Mouse (Mus musculus): Measurements from ENCODE around the gene Fkbp3. TPM values are rescaled to one million over a fixed set of nuclear protein-coding genes. Genes with fewer than 3 reads are reported as not detected.
"Not testable (repeated sequence)": the region's sequence is repeated elsewhere in the genome, so short reads cannot be mapped to it uniquely, and the experiment has no call there.

The Fkbp3 gene
- total RNA-seq (2021), result 107 and 111 TPM in 2 replicates
- long read RNA-seq, experiment 1, transcript Fkbp3-201 (7 exons, 1,022 nt), result major isoform, 191 of 200 reads
- long read RNA-seq, experiment 1, partial matches to known transcripts, result 6 of 200 reads
- long read RNA-seq, experiment 1, other reads (novel, unspliced or antisense), result 2 of 200 reads
- long read RNA-seq, experiment 2, transcript Fkbp3-201 (7 exons, 1,022 nt), result major isoform, 152 of 168 reads
- long read RNA-seq, experiment 2, partial matches to known transcripts, result 12 of 168 reads
- long read RNA-seq, experiment 2, other reads (novel, unspliced or antisense), result 3 of 168 reads

DNA sequence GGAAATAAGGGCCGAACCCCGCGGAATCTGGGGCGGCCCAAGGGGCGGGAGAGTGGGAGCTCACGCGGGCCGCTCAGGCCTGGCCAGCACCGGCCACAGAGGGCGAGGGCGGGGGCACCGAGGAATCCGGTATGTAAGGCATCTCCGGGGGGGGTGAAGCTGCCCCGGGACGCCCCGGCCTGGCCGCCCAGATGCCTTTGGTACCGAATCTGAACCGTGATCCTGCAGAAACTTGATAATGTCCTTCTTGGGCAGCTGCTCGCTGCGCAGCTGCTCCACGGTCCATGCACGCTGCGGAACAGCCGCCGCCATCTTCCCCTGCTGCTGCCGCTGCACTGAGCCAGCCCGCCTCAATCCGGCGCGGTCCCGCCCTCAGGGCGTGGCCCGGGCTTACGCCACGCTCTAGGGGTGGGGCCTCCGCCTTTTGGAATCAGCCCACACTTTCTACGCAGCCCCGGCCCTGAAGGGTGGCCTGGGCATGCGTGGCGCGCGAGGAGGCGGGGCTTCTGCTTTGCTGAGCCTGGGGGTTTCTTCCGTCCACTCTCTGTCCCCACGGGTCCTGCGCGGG lies at the start of gene Fkbp3:
Gene Fkbp3, minus strand, starts transcription at position 397 of the 568 bp plus-strand sequence.
- DNase-seq, result peak; percentile 99

DNA sequence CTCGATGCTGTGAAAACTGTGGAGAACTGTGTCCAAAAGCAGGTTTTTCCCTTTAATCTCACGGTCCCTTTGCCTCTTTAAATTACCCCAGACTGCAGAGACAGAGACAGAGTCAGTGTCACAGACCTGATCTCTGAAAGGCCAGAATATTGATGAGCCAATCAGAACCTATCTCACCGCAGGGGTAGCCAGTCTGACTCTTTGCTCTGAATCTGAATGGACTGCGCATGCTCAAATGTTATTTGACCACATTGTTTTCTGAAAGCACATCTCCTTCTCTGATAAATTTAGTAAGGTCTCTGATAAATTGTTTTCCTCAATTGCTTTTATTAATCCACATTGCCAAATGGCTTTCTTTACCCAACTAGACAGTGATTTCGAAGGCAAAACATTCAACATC lies 45.6 kb upstream of the Fkbp3 start:
- DNase-seq, result no peak

DNA sequence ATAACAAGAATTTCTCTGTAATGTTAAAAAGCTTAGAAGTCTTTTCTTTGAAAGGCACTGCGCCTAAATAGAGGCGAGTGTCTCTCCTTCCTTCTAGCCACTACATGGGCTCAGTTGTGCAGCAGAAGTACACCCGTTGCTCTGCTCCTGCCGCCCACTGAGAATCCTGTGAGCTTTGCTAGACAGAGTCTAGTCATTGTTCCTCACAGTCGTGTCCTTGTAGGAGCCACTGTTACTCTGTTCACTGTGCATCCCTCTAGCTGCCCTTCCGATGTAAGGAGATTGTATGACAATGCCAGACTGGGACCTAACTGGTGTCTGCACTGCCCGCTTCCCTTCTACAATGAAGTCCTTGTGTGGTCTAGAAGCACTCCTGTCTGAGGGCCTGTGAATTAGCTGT lies 45.2 kb upstream of the Fkbp3 start:
- DNase-seq, result no peak

- DNase-seq, result not testable (repeated sequence)
These were observed 41.2 kb upstream of the Fkbp3 start for GRCm38 (mm10) chr12:65114978-65115377.

DNA sequence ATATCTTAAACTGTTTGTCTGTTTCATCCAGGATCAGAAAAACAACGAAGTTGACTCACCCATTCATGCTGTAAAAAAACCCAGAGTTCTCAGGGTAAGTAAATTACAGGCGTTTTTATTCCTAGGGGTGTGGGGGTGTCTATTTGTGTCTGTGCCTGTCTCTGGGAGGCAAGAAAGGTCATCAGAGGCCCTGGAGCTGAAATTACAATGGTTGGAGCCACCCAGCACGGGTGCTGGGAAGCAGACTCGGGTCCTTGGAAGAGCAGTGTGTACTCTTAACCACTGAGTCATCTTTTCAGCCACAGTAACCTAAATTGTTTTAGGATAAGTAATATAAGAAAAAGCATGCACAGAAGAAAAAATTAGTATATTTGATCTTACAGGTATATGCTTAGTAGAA lies 40.1 kb upstream of the Fkbp3 start:
- DNase-seq, result no peak

DNA sequence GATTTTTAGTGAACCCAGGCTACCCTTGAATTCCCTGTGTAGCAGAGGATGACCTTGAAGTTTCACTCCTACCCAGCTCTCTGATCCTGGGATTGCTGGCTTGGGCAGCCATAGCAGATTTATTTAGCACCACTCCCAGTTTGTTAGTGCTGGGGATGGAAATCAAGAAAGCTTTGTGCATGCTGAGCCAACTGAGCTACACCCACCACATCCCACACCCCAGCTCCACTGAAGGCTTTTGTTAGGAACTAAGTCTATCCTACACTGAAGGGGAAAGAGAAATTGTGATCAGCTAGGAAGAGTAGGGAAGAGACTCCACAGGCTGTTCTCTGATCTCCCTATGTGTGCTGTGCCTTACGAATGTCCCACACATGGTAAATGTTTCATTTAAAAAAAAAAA lies 39.0 kb upstream of the Fkbp3 start:
- no peak for DNase-seq

DNA sequence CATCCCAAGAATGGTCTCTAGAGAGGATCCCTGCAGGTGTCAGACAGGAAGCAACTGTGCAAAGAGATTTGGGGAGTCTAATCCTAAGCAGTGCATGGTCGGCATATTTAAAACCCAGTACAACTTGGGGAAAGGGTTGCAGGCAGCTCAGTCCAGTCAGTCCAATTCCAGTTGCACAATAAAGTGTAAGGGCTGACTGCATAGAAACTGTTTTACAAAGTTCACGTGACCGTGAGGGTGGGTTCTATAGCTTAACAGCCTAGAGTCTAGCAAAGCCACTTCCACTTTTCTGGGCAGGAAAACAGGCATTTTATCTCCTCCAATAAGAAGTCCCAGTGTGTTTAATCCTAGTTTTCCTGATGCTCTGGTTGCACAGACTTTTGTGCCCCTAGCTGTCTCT lies 37.7 kb upstream of the Fkbp3 start:
- DNase-seq, result no peak

DNA sequence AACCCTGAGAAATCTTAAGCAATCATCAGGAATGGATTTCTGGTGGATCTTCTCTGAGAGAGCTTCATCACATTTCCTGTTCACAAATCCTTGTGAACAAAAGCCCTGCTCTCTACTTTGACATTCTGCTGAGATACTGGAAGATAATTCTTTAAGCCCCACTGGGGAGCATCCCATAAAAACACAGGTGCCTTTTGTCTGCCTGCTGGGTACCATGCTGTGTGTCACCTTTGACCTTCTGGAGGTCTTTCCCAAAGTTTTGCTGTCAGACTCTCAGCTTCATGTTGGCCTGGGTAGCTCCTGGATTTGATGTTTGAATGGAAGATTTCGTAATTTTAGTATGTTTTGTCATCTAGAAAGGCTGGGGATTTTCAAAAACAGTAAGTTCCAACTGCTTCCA lies 34.9 kb upstream of the Fkbp3 start:
- DNase-seq, result no peak

- no peak for DNase-seq
These were observed 3.1 kb upstream of the Fkbp3 start for GRCm38 (mm10) chr12:65076906-65077305.

GRCm38 (mm10) chr12:65075733-65076310 lies 2.0 kb upstream of the Fkbp3 start:
- peak; percentile 56 for DNase-seq

DNA sequence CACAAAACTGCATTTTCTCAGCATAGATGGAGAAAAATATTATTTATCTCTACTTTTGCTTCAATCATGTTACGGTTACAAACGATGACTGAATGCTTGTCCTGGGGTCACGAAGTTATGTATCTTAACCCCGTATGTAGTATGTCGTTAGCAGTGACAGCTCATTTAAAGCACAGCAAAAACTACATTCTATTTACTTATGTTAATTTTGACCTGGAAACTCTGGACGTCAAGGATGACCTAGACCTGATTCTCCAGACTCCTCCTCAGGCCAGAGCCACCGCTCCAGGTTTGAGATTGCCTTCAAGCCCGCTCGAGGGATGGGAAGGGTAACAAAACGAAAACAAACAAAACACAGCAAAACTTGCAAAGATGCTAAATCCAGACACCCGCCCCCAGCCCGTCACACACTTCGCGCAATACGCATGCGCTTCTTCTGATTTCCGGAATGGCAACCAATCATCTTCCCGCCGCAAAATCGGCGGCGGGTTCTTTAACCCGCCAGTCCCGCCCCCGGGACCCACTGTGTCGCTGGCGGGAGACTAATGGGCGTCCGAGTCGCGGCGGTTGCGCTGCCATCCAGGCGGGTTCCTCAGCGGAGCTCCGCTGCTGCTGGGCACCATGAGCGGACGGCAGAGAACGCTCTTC lies 1.4 kb upstream of the Fkbp3 start, which contains the start of gene Fancm:
Gene Fancm, plus strand, starts transcription at position 519 of the 648 bp plus-strand sequence.
- DNase-seq, result peak; percentile 95

DNA sequence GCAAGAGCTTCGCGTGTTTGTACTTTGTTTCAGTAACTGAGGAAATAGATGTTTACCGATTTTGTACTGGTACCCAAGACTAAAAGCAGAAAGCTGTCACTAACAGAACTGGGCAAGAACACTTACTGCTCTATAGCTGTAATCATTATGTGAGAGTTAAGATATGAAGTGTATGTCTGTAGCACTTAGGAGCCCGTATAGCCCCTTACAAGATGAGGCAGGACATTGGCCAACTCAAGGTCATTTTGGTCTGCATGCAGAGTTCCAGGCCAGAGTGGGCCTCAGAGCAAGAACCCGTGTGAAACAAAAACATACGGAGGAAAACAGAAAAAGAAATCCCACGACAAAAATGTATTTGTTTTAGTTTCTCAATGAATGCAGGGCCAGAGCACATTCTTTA lies 844 bp upstream of the Fkbp3 start:
- no peak for DNase-seq

GRCm38 (mm10) chr12:65072911-65073610 lies 746 bp downstream of the Fkbp3 start:
- DNase-seq, result no peak

- no peak for DNase-seq
These were observed 5.4 kb downstream of the Fkbp3 start for GRCm38 (mm10) chr12:65068409-65068808.

GRCm38 (mm10) chr12:65066234-65066633 lies 7.6 kb downstream of the Fkbp3 start:
- no peak for DNase-seq

GRCm38 (mm10) chr12:65065241-65065640 lies 8.6 kb downstream of the Fkbp3 start:
- DNase-seq, result no peak

DNA sequence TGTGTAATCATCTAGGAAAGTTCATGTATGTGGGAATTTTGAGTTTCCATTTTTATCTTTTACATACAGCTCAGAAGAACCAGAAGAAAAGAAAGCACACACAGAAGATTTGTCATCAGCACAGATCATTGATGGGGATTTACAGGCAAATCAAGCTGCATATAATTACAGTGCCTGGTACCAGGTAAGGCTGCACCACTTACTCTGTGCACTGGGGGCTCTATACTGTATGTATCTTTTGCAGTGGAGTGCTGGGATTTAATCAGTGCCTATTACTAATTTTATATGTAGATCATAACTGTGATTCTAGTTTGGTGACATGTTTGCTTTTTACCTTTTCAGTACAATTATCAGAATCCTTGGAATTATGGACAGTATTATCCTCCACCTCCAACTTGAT lies 12.7 kb downstream of the Fkbp3 start:
- no peak for DNase-seq

GRCm38 (mm10) chr12:65058203-65058602 lies 15.6 kb downstream of the Fkbp3 start:
- DNase-seq, result no peak

DNA sequence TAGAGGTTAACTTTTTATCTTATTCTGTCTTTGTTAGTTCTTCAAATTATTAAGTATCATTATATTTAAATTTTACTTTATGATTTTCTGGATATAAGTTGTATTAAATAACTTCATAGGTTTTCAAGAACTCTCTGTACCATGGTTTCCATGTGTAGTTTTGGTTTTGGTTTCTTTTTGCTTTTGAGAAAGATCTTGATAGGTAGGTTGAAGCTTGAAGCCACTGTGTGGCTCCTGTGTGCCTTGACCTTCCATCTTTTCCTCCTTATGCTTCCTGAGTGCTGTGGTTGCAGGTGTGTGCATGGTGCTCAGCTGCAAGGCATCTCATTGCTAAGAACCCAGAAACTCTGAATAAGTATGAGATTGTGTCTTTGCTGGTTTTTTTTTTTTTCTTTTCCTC lies 25.0 kb downstream of the Fkbp3 start:
- no peak for DNase-seq

- peak; percentile 35 for DNase-seq
These were observed 36.3 kb downstream of the Fkbp3 start for GRCm38 (mm10) chr12:65037546-65037937.

DNA sequence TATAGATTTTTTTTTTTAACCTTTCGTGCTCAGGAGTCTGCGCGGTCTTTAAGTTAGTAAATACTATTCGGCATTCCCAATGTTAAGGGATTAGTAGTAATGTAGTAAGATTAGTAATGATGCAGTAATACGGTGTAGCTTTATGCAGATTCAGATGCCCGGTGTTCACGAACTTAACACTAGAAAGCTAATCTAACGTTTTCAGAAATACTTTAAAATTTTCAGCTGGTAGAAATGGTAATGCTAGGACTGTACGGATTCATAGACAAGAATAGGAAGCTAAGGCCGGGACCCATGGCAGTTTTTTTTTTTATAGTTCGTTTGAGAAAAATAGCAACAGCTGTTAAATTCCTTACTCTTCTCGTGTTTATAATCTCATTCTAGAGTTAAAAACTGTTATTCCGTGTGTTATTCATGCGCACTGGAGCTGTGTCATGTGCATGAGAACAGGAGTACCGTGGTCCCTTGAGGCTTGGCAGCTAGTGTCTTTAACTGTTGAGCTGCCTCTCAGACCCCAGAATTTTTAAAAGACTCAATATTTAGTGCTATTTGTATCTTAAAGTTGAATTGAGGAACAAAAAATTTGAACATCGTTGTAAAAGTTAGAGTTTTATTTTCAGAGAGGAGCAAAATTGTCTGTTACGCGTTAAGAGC lies 36.8 kb downstream of the Fkbp3 start:
- DNase-seq, result peak; percentile 13
